Mouse (Mus musculus) embryonic facial prominence, embryonic 12.5 days (tissue): Measurements from ENCODE around the gene Arhgap23. TPM values are rescaled to one million over a fixed set of nuclear protein-coding genes. Genes with fewer than 3 reads are reported as not detected.

Experiments
- ATAC-seq: fragments of 200-750 bp; cut with Nextera tagmentation; 2 replicates; pipeline ENCODE4 v1.8.0; 2017; ENCODE audit not compliant: insufficient number of reproducible peaks, insufficient read depth, low FRiP score, low TSS enrichment
- H3K27ac ChIP-seq: fragments of 300-500 bp; sonication (generic); 2 replicates; pipeline ENCODE4 v1.5.1; 2016; ENCODE audit warnings: mild to moderate bottlenecking
- H3K27me3 ChIP-seq: fragments of 300-500 bp; sonication (generic); 2 replicates; pipeline ENCODE4 v1.6.1; 2016; ENCODE audit warnings: mild to moderate bottlenecking, moderate library complexity
- H3K36me3 ChIP-seq: fragments of 300-500 bp; sonication (generic); 2 replicates; pipeline ENCODE4 v1.6.1; 2016; ENCODE audit warnings: mild to moderate bottlenecking
- H3K4me1 ChIP-seq: fragments of 300-500 bp; sonication (generic); 2 replicates; pipeline ENCODE4 v1.6.1; 2016
- H3K4me2 ChIP-seq: fragments of 300-500 bp; sonication (generic); replicated peaks from 2 replicates; pipeline ENCODE4 v1.6.1; 2016; ENCODE audit warnings: mild to moderate bottlenecking, moderate library complexity
- H3K4me3 ChIP-seq: fragments of 300-500 bp; sonication (generic); 2 replicates; pipeline ENCODE4 v1.5.1; 2016; ENCODE audit warnings: mild to moderate bottlenecking
- H3K9ac ChIP-seq: fragments of 300-500 bp; sonication (generic); 2 replicates; pipeline ENCODE4 v1.6.1; 2016; ENCODE audit warnings: mild to moderate bottlenecking, moderate library complexity
- H3K9me3 ChIP-seq: fragments of 300-500 bp; sonication (generic); 2 replicates; pipeline ENCODE4 v1.6.1; 2016; ENCODE audit warnings: mild to moderate bottlenecking, moderate library complexity
- WGBS: fragments of 180-500 bp; shearing (Covaris S2); methylation state at CpG from one replicate; pipeline ENCODE4 v1.1.7; 2016; 5-methylcytosine and 5-hydroxymethylcytosine counted together
- polyA plus RNA-seq: library from polyadenylated mRNA; unstranded; fragments of >200 nt; fragmentation: Nextera tagmentation; extraction: Ambion mirVana; gene quantifications from 2 replicates; pipeline ENCODE4 v1.2.1, GENCODE M21; 2016

The Arhgap23 gene
- polyA plus RNA-seq, 1 experiment from 2014 or later, result 10.1 TPM

- Histone ChIP-seq H3K27me3 (no peaks in the 10 kb centered on the region), H3K27ac (no peak overlapping the region), H3K4me3 (no peak overlapping the region), H3K4me1 (no peaks in the 10 kb centered on the region), H3K9me3 (no peaks in the 10 kb centered on the region), H3K36me3 (peaks cover 80% of the 10 kb centered on the region), H3K4me2 (no peak overlapping the region), H3K9ac (no peak overlapping the region)
- no peak for ATAC-seq
- WGBS, result 80% methylated on average over 6 of the region's 6 CpGs
These were observed 55.9 kb downstream of the Arhgap23 start for GRCm38 (mm10) chr11:97471276-97471675.

DNA sequence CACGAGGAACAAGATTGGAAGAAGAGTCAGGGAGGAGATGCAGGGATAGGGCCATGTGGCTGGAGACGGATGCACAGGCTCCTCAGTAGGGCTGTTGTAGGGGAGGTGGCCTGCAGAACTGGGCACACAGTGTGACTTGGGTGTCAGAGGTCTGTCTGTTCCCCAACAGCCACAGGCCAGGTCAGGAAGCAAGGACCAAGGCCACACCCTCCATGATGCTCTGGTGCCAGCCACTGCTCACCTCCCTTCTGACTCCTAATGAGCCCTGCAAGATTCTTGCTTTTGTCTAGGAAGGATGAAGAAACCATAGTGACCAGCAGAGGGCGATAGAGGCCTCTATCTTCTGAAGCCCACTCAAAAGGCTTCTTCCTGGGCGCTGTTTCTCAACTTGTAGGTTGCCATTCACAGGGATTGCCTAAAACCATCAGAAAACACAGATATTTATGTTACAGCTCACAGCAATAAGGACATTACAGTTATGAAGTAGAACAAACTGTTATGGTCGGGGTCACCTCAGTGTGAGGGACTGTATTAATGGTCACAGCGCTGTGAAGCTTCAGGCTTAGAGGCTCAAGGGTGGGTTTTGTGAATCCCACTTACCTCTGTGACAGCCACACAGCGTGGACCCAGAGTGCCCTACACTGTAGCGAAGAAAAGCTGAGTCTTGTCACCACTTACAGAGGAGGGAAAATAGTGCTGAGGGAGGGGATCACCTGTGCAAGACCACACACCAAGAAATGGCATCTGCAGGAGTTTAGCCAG is 61.2 kb downstream of the Arhgap23 start:
- Histone ChIP-seq H3K27ac (no peak overlapping the region), H3K9ac (0 out of 2 replicates have a peak overlapping the region, but pooled peaks have one; percentile 17), H3K4me2 (no peak overlapping the region), H3K36me3 (peaks cover 71% of the 10 kb centered on the region), H3K4me3 (no peak overlapping the region), H3K9me3 (no peaks in the 10 kb centered on the region), H3K27me3 (no peaks in the 10 kb centered on the region), H3K4me1 (no peaks in the 10 kb centered on the region)
- WGBS, result 63% methylated on average over 8 of the region's 8 CpGs
- ATAC-seq, result no peak

- Histone ChIP-seq H3K36me3 (peaks cover 74% of the 10 kb centered on the region), H3K9ac (no peak overlapping the region), H3K9me3 (no peaks in the 10 kb centered on the region), H3K27me3 (no peaks in the 10 kb centered on the region), H3K27ac (no peak overlapping the region), H3K4me3 (no peak overlapping the region), H3K4me1 (no peaks in the 10 kb centered on the region), H3K4me2 (no peak overlapping the region)
- WGBS, result 87% methylated on average over 7 of the region's 7 CpGs
- ATAC-seq, result no peak
These were observed 62.1 kb downstream of the Arhgap23 start for GRCm38 (mm10) chr11:97477431-97477830.

DNA sequence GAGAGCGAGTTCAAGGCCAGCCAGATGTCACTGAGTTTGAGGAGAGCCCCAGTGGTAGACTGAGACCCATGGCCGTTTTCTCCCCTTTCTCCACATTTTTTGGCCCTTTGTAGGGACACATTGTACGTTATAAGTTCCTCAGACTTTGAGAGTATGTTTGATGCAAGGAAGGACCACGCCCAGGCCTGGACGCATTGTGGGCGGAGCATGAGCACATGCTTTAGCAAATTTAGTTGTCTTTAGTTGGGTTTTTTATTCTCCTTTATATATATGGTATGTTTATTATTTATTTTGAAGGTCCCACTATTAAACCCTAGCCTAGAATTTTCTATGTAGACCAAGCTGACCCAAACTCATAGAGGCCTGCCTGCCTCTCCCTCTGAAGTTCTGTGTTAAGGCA is 63.0 kb downstream of the Arhgap23 start:
- WGBS, result 89% methylated on average over 6 of the region's 6 CpGs
- Histone ChIP-seq H3K9ac (no peak overlapping the region), H3K4me3 (no peak overlapping the region), H3K4me1 (no peaks in the 10 kb centered on the region), H3K27ac (no peak overlapping the region), H3K9me3 (no peaks in the 10 kb centered on the region), H3K36me3 (peaks cover 71% of the 10 kb centered on the region), H3K27me3 (no peaks in the 10 kb centered on the region), H3K4me2 (no peak overlapping the region)
- no peak for ATAC-seq

DNA sequence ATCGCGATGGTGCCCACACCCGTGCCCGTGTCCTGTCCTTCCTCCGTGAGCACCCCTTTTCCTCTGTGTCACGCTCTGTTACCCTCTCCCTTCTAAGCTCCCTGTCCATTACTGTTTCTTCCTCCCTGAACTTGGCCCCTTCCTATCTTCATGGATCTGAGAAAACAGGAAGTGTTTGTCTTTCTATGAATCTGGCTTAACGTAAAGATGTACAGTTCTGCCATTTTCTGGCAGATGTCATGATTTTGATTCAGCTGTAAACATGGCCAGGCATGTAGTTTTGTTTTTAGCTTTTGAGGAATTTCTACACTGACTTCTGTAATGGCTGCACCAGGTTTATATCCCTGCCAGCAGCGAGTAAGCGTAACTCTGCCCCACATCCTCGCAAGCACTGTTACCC is 63.8 kb downstream of the Arhgap23 start:
- Histone ChIP-seq H3K4me2 (no peak overlapping the region), H3K4me1 (no peaks in the 10 kb centered on the region), H3K9ac (no peak overlapping the region), H3K27me3 (no peaks in the 10 kb centered on the region), H3K36me3 (peaks cover 66% of the 10 kb centered on the region), H3K27ac (no peak overlapping the region), H3K9me3 (no peaks in the 10 kb centered on the region), H3K4me3 (no peak overlapping the region)
- no peak for ATAC-seq
- WGBS, result 89% methylated on average over 10 of the region's 10 CpGs

DNA sequence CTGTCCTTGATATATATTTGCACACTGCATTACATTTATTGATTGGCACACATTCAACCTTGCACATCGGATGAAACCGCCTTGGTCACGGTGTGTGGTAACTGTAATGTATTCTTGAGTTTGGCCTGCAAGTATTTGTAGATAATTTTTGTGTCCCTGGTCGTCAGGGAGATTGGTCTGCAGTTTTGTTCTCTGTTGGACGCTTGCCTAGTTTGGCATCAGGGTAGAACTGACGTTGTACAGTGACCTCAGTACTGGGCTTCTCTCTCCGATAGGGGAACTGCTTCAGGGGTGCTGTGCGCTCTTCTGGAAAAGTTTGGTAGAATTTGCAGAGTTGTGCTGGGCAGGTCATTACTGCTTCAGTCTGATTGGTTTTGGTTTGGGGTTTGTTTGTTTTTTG is 64.5 kb downstream of the Arhgap23 start:
- Histone ChIP-seq H3K4me1 (no peaks in the 10 kb centered on the region), H3K4me3 (no peak overlapping the region), H3K9me3 (no peaks in the 10 kb centered on the region), H3K27ac (no peak overlapping the region), H3K9ac (no peak overlapping the region), H3K27me3 (no peaks in the 10 kb centered on the region), H3K36me3 (peaks cover 69% of the 10 kb centered on the region), H3K4me2 (no peak overlapping the region)
- ATAC-seq, result no peak
- WGBS, result 89% methylated on average over 8 of the region's 8 CpGs

GRCm38 (mm10) chr11:97485661-97486060 is 70.3 kb downstream of the Arhgap23 start:
- Histone ChIP-seq H3K4me1 (no peaks in the 10 kb centered on the region), H3K27me3 (no peaks in the 10 kb centered on the region), H3K9ac (no peak overlapping the region), H3K9me3 (no peaks in the 10 kb centered on the region), H3K27ac (no peak overlapping the region), H3K36me3 (peaks cover 52% of the 10 kb centered on the region), H3K4me3 (no peak overlapping the region), H3K4me2 (no peak overlapping the region)
- no peak for ATAC-seq
- 78% methylated on average over 8 of the region's 8 CpGs for WGBS

DNA sequence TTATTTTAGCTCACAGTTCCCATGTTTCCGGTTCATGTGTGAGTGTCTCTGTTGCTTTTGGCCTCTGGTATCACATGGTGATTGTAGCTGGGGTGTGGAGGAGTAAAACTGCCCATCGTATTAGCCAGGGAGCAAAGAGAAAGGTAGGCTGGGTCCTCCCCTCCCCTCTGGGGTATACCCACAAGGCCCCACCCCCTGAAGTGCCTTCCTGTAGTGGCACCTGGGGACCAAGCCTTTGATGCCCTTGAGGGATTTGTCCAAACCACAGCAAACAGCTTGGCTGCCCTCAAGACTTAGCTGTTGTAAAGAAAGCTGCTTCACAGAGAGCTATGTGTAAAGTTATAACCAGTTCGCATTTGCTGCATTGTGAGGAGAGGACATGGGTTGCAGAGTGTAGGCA is 72.3 kb downstream of the Arhgap23 start:
- H3K9me3 ChIP-seq, result no peaks in the 10 kb centered on the region
- no peaks in the 10 kb centered on the region for H3K4me1 ChIP-seq
- no peak overlapping the region for H3K9ac ChIP-seq
- H3K4me2 ChIP-seq, result no peak overlapping the region
- no peak overlapping the region for H3K27ac ChIP-seq
- H3K4me3 ChIP-seq, result no peak overlapping the region
- WGBS, result 80% methylated on average over 3 of the region's 3 CpGs
- peaks cover 59% of the 10 kb centered on the region for H3K36me3 ChIP-seq
- ATAC-seq, result no peak
- no peaks in the 10 kb centered on the region for H3K27me3 ChIP-seq

GRCm38 (mm10) chr11:97489589-97490324 is 74.4 kb downstream of the Arhgap23 start:
- Histone ChIP-seq H3K9ac (no peak overlapping the region), H3K4me3 (no peak overlapping the region), H3K9me3 (no peaks in the 10 kb centered on the region), H3K36me3 (peaks cover 60% of the 10 kb centered on the region), H3K4me2 (no peak overlapping the region), H3K27me3 (no peaks in the 10 kb centered on the region), H3K27ac (no peak overlapping the region), H3K4me1 (no peaks in the 10 kb centered on the region)
- WGBS, result 27% methylated on average over 16 of the region's 16 CpGs
- no peak for ATAC-seq

GRCm38 (mm10) chr11:97491640-97492039 is 76.3 kb downstream of the Arhgap23 start:
- Histone ChIP-seq H3K4me2 (no peak overlapping the region), H3K27me3 (no peaks in the 10 kb centered on the region), H3K9me3 (no peaks in the 10 kb centered on the region), H3K27ac (no peak overlapping the region), H3K9ac (no peak overlapping the region), H3K4me1 (no peaks in the 10 kb centered on the region), H3K4me3 (no peak overlapping the region), H3K36me3 (peaks cover 48% of the 10 kb centered on the region)
- ATAC-seq, result no peak
- WGBS, result 76% methylated on average over 10 of the region's 10 CpGs

- Histone ChIP-seq H3K27ac (no peak overlapping the region), H3K4me2 (no peak overlapping the region), H3K4me3 (no peak overlapping the region), H3K9ac (no peak overlapping the region), H3K36me3 (peaks cover 52% of the 10 kb centered on the region), H3K4me1 (no peaks in the 10 kb centered on the region), H3K27me3 (peaks cover 9% of the 10 kb centered on the region), H3K9me3 (no peaks in the 10 kb centered on the region)
- ATAC-seq, result no peak
- 60% methylated on average over 3 of the region's 3 CpGs for WGBS
These were observed 77.5 kb downstream of the Arhgap23 start for GRCm38 (mm10) chr11:97492836-97493235.

GRCm38 (mm10) chr11:97497543-97497942 is 82.2 kb downstream of the Arhgap23 start:
- ATAC-seq, result no peak
- peaks cover 50% of the 10 kb centered on the region for H3K27me3 ChIP-seq
- H3K36me3 ChIP-seq, result peaks cover 33% of the 10 kb centered on the region

More at GRCm38 (mm10) chr11:97497543-97497942, 82.2 kb downstream of the Arhgap23 start:
- Histone ChIP-seq H3K9me3 (no peaks in the 10 kb centered on the region), H3K4me3 (no peak overlapping the region), H3K4me1 (peaks cover 13% of the 10 kb centered on the region), H3K9ac (no peak overlapping the region), H3K4me2 (no peak overlapping the region), H3K27ac (no peak overlapping the region)
- 96% methylated on average over 4 of the region's 4 CpGs for WGBS
